Mouse (Mus musculus) frontal cortex, postnatal 14 days (tissue): Measurements from ENCODE around the gene Cpe.

Experiments
- DNase-seq, 2 experiments: peaks; one replicate each; pipeline ENCODE4 v3.0.0; 2022; ENCODE audit warnings: low spot score in 2 of 2

The Cpe gene

GRCm38 (mm10) chr8:64578221-64578620 lies 114.6 kb downstream of the Cpe start:
- no peak for DNase-seq

GRCm38 (mm10) chr8:64575001-64575400 lies 117.9 kb downstream of the Cpe start:
- no peak for DNase-seq

GRCm38 (mm10) chr8:64548054-64548850 lies 144.6 kb downstream of the Cpe start:
- peak in 1 of 2 experiments; percentile 13 for DNase-seq

- no peak for DNase-seq
Measured at GRCm38 (mm10) chr8:64543441-64543840, 149.4 kb downstream of the Cpe start.
